In genomic region chr7:134115438-134115837, GRCm38 (mm10) we compare ENCODE assay signal across 11 mouse cellular contexts.
DNase-seq lines count a peak whose midpoint lies in the region; ATAC-seq and TF ChIP-seq lines count a peak whose summit lies in the region.
"Had no signal": no experiment of that assay in that cellular context is flagged by ENCODE, and none has a peak within 500 bp of the region (broad histone marks: within the 10 kb centered on the region; RNA-seq: fewer than 3 reads in every experiment).

No protein-coding gene starts in this region.

- DNase-seq in intestine, embryonic 14.5 days (ENCODE audit: low spot score), result no peak
- DNase-seq in adrenal gland, adult 8-10 months, result peak; percentile 35
- peak; percentile 46 for DNase-seq in lung, embryonic 14.5 days
- DNase-seq in retina, postnatal 1 day, result no peak
- no peak for DNase-seq in midbrain, embryonic 14.5 days

- no peak overlapping the region for H3K4me2 ChIP-seq in intestine, embryonic 14.5 days (ENCODE audit: low read length)
- no peak overlapping the region for H3K4me2 ChIP-seq in intestine, embryonic 16.5 days (ENCODE audit: low read depth, low read length)
- no peak overlapping the region for H3K4me2 ChIP-seq in heart, embryonic 12.5 days
- no peak overlapping the region for H3K4me2 ChIP-seq in lung, embryonic 14.5 days
- no peak overlapping the region for H3K4me2 ChIP-seq in midbrain, embryonic 14.5 days (ENCODE audit: low read length)

- ATAC-seq in intestine, embryonic 14.5 days (replicated peaks; ENCODE audit: low FRiP score, low TSS enrichment, low read depth), result no peak
- no peak for ATAC-seq in intestine, embryonic 16.5 days
- 0 out of 2 replicates have a peak, but pooled peaks have one; percentile 30 for ATAC-seq in heart, embryonic 12.5 days (ENCODE audit: insufficient number of reproducible peaks, low FRiP score)
- ATAC-seq in lung, embryonic 14.5 days (ENCODE audit: insufficient read depth), result peak; percentile 35; the same call in 1 of the 2 replicates
- no peak for ATAC-seq in midbrain, embryonic 14.5 days (ENCODE audit: low FRiP score, low TSS enrichment)
- no peak for ATAC-seq in CD4-positive, CD25-positive, alpha-beta regulatory T cell, adult 4 months
- ATAC-seq: forebrain, embryonic 14.5 days had no signal

- H3K4me1 ChIP-seq in intestine, embryonic 14.5 days (replicated peaks; ENCODE audit: control insufficient read depth, insufficient read depth, low read length), result peaks cover 11% of the 10 kb centered on the region
- H3K4me1 ChIP-seq in intestine, embryonic 16.5 days (ENCODE audit: control insufficient read depth, insufficient read depth, low read length), result peaks cover 4% of the 10 kb centered on the region; the same call in 1 of the 2 replicates
- peaks cover 27% of the 10 kb centered on the region for H3K4me1 ChIP-seq in heart, embryonic 12.5 days (replicated peaks)
- H3K4me1 ChIP-seq in lung, embryonic 14.5 days (ENCODE audit: insufficient read depth), result no peaks in the 10 kb centered on the region
- H3K4me1 ChIP-seq in midbrain, embryonic 14.5 days (ENCODE audit: control insufficient read depth, insufficient read depth, low read length), result no peaks in the 10 kb centered on the region

- WGBS in intestine, embryonic 14.5 days, result 71% methylated on average over 8 of the region's 8 CpGs
- 70% methylated on average over 8 of the region's 8 CpGs for WGBS in intestine, embryonic 16.5 days
- WGBS in heart, embryonic 12.5 days, result 61% methylated on average over 8 of the region's 8 CpGs
- WGBS in lung, embryonic 14.5 days, result 68% methylated on average over 8 of the region's 8 CpGs
- 92% methylated on average over 8 of the region's 8 CpGs for WGBS in midbrain, embryonic 14.5 days

- peak overlapping the region; percentile 44; the same call in 1 of the 2 replicates for H3K27ac ChIP-seq in intestine, embryonic 14.5 days (ENCODE audit: low read depth)
- no peak overlapping the region for H3K27ac ChIP-seq in intestine, embryonic 16.5 days (ENCODE audit: low read length)
- no peak overlapping the region for H3K27ac ChIP-seq in heart, embryonic 12.5 days (ENCODE audit: poor library complexity, severe bottlenecking)
- peak overlapping the region; percentile 47; the same call in 1 of the 2 replicates for H3K27ac ChIP-seq in lung, embryonic 14.5 days (ENCODE audit: low read depth)
- no peak overlapping the region for H3K27ac ChIP-seq in midbrain, embryonic 14.5 days (replicated peaks; ENCODE audit: low read depth, low read length)
- H3K27ac ChIP-seq: macrophage had no signal

- no peaks in the 10 kb centered on the region for H3K27me3 ChIP-seq in intestine, embryonic 14.5 days (replicated peaks; ENCODE audit: control insufficient read depth, insufficient read depth, low read length)
- H3K27me3 ChIP-seq in intestine, embryonic 16.5 days (replicated peaks; ENCODE audit: control insufficient read depth, insufficient read depth, low read length), result no peaks in the 10 kb centered on the region
- H3K27me3 ChIP-seq in heart, embryonic 12.5 days (replicated peaks), result no peaks in the 10 kb centered on the region
- no peaks in the 10 kb centered on the region for H3K27me3 ChIP-seq in lung, embryonic 14.5 days (ENCODE audit: insufficient read depth, low read length)
- H3K27me3 ChIP-seq in midbrain, embryonic 14.5 days (ENCODE audit: control insufficient read depth, insufficient read depth, low read length), result no peaks in the 10 kb centered on the region
- H3K27me3 ChIP-seq: CH12.LX had no signal

- H3K9me3 ChIP-seq in intestine, embryonic 14.5 days (ENCODE audit: control insufficient read depth, low read length), result 0 out of 2 replicates have a peak, but pooled peaks cover 3% of the 10 kb centered on the region
- no peaks in the 10 kb centered on the region; the same call in 1 of the 2 replicates for H3K9me3 ChIP-seq in intestine, embryonic 16.5 days (ENCODE audit: control insufficient read depth, low read length)
- H3K9me3 ChIP-seq in heart, embryonic 12.5 days (replicated peaks), result 0 out of 2 replicates have a peak, but pooled peaks cover 2% of the 10 kb centered on the region
- no peaks in the 10 kb centered on the region for H3K9me3 ChIP-seq in lung, embryonic 14.5 days (ENCODE audit: low read depth, low read length)
- 0 out of 2 replicates have a peak, but pooled peaks cover 3% of the 10 kb centered on the region for H3K9me3 ChIP-seq in midbrain, embryonic 14.5 days (ENCODE audit: control insufficient read depth, low read length)

- H3K36me3 ChIP-seq in intestine, embryonic 14.5 days (ENCODE audit: control insufficient read depth, insufficient read depth, low read length), result no peaks in the 10 kb centered on the region
- no peaks in the 10 kb centered on the region for H3K36me3 ChIP-seq in intestine, embryonic 16.5 days (ENCODE audit: control insufficient read depth, insufficient read depth, low read length)
- H3K36me3 ChIP-seq in heart, embryonic 12.5 days, result no peaks in the 10 kb centered on the region; the same call in 1 of the 2 replicates
- H3K36me3 ChIP-seq in lung, embryonic 14.5 days (ENCODE audit: insufficient read depth), result peaks cover 18% of the 10 kb centered on the region
- H3K36me3 ChIP-seq in midbrain, embryonic 14.5 days (ENCODE audit: control insufficient read depth, insufficient read depth, low read length), result no peaks in the 10 kb centered on the region

- TF ChIP-seq CTCF in lung, embryonic 14.5 days (IDR thresholded peaks at IDR 0.05; ENCODE audit: low read depth), result no peak

- H3K4me3 ChIP-seq in intestine, embryonic 14.5 days (ENCODE audit: low read depth, low read length), result no peak overlapping the region
- H3K4me3 ChIP-seq in intestine, embryonic 16.5 days (ENCODE audit: low read length), result no peak overlapping the region
- H3K4me3 ChIP-seq in heart, embryonic 12.5 days, result no peak overlapping the region
- no peak overlapping the region for H3K4me3 ChIP-seq in lung, embryonic 14.5 days (ENCODE audit: low read depth, low read length)
- no peak overlapping the region for H3K4me3 ChIP-seq in midbrain, embryonic 14.5 days (replicated peaks; ENCODE audit: low read depth, low read length)

- no peak overlapping the region for H3K9ac ChIP-seq in intestine, embryonic 14.5 days (ENCODE audit: low read length)
- H3K9ac ChIP-seq in intestine, embryonic 16.5 days (ENCODE audit: low read depth, low read length), result no peak overlapping the region
- H3K9ac ChIP-seq in heart, embryonic 12.5 days, result no peak overlapping the region
- H3K9ac ChIP-seq in lung, embryonic 14.5 days, result no peak overlapping the region
- no peak overlapping the region for H3K9ac ChIP-seq in midbrain, embryonic 14.5 days (replicated peaks; ENCODE audit: low read length)

Comparison
In these comparisons a context has a peak if more than half of its experiments do, and no peak if none do; other contexts are left out.
1. H3K27ac ChIP-seq: peak in intestine, embryonic 14.5 days (single experiment) and lung, embryonic 14.5 days (single experiment); none in intestine, embryonic 16.5 days (single experiment), heart, embryonic 12.5 days (single experiment) and midbrain, embryonic 14.5 days (single experiment).
2. ATAC-seq: peak in heart, embryonic 12.5 days (single experiment) and lung, embryonic 14.5 days (single experiment); none in intestine, embryonic 14.5 days (single experiment), intestine, embryonic 16.5 days (single experiment), midbrain, embryonic 14.5 days (single experiment) and CD4-positive, CD25-positive, alpha-beta regulatory T cell, adult 4 months (single experiment).
3. DNase-seq: peak in adrenal gland, adult 8-10 months (single experiment) and lung, embryonic 14.5 days (single experiment); none in intestine, embryonic 14.5 days (single experiment), retina, postnatal 1 day (single experiment) and midbrain, embryonic 14.5 days (single experiment).